Mouse (Mus musculus): ENCODE measurements around the gene Ubqln4.
"Not testable (repeated sequence)": the region's sequence is repeated elsewhere in the genome, so short reads cannot be mapped to it uniquely, and the experiment has no call there.

Gene Ubqln4

DNA sequence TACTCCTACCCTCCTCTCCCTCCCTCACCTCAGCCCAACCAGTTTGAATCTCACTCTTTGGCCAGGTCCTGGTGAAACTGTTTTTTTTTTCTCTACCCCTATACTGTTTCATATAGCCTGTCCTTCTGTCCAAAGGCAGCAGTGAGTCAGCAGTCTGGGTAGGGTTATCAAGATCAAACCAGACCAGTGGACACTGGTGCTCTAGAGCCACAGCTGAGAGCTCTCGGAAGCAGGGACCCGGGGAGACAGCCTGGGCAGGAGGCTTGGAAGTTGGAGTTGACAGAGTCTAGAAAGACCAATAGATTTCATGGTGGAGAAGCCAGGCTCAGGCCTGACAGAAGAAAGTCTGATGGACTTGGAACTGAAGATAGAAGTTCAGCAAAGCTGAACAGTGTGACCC is 15.1 kb downstream of the Ubqln4 start:
- no peak for DNase-seq

GRCm38 (mm10) chr3:88569093-88569492 is 15.5 kb downstream of the Ubqln4 start:
- DNase-seq = no peak

DNA sequence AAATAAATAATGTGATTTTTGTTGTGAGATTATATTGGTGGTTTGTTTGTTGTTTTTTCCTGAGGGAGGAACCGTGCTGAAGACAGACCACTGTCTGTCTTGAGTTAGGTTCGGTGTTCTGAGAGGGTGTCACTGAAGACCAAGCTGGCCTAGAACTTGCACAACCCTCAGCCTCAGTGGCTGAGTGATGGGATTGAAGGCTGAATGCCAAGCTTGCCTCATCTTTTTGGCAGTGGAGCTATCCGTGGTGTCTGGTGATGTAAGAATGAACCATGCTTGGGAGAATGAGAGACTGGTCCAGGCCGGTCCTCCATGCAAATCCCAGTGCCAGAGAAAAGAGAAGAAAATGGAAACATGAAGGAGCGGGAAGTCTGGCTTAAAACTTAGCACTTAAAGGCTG is 16.1 kb downstream of the Ubqln4 start:
- DNase-seq = no peak

GRCm38 (mm10) chr3:88570341-88570740 is 16.8 kb downstream of the Ubqln4 start:
- no peak for DNase-seq

DNA sequence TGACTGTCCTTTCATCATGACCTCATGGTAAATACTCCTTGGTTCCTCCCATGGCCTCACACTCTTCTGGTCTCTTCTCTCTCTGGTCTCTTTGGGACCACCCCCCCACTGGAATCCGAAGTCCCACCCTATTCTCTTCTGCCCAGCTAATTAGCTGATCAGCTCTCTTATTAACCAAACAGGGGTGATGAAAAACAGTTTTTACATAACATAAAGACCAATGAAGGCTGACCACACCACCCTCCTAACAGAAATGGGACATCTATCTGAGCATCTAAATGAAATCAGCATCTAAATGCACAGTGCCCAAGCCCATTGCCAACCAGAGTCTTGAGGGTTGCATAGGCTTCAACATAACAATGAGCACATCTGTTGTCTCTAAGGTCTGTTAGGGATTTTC is 18.3 kb downstream of the Ubqln4 start:
- DNase-seq = no peak

DNA sequence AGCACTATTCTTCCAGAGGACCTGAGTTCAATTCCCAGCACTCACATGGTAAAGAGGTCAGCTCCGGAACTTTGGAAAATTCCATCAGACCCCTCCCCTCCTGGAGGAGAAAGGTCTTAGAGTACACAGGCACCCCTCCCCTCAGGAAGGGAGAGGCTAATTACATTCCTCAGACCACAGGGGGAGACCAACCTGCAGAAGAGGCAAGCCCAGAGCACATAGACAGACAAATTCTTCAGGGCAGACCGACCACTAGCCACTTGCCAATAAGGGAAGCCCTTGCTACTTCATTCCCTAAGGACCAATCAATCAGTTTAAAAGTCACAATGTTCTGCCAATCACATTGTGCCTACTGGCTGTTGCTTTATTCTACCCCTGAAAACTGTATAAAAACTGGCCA is 19.3 kb downstream of the Ubqln4 start:
- no peak for DNase-seq

DNA sequence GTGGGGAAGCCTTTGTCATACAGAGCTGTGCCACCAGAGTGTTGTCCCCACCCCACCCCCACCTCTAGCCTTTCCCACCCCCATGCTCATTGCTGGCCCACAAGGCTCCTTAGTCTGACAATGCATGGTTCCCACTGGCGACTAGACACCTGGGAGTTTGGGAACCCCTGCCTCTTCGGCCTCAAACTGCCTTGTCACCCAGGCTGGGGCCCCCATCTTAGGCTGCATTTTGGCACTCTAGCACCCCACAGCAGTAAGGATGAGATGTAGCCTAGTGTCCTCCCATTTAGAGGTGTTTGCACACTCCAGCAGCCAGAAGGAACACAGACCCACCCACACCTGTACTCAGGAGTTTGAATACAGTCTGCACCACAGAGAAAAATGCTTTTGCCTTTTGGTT is 20.3 kb downstream of the Ubqln4 start:
- no peak for DNase-seq

DNA sequence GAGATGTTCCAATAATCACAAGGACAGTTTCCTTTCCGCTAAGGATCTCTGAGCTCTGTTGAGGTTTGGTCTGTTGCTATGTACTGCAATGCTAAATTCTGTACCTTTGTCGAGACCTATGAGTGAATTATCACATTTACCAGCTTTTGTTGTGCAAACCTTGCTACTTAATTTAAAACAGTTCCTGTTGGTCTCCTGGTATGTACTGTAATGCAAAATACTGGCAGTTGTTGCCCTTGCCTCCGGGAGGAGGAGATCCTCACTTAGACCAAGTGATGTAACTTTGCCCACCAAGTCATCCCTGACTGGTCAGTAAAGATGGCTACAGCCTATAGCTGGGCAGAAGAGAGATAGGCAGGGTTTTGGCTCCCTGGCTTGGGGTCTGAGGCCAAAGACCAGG is 22.0 kb downstream of the Ubqln4 start, which contains the start of gene Ssr2:
Gene Ssr2 (plus strand): TSS at position 337 of the 400 bp plus-strand sequence.
- DNase-seq = no peak

- not testable (repeated sequence) for DNase-seq
Observed at GRCm38 (mm10) chr3:88577846-88578245, 24.3 kb downstream of the Ubqln4 start.

DNA sequence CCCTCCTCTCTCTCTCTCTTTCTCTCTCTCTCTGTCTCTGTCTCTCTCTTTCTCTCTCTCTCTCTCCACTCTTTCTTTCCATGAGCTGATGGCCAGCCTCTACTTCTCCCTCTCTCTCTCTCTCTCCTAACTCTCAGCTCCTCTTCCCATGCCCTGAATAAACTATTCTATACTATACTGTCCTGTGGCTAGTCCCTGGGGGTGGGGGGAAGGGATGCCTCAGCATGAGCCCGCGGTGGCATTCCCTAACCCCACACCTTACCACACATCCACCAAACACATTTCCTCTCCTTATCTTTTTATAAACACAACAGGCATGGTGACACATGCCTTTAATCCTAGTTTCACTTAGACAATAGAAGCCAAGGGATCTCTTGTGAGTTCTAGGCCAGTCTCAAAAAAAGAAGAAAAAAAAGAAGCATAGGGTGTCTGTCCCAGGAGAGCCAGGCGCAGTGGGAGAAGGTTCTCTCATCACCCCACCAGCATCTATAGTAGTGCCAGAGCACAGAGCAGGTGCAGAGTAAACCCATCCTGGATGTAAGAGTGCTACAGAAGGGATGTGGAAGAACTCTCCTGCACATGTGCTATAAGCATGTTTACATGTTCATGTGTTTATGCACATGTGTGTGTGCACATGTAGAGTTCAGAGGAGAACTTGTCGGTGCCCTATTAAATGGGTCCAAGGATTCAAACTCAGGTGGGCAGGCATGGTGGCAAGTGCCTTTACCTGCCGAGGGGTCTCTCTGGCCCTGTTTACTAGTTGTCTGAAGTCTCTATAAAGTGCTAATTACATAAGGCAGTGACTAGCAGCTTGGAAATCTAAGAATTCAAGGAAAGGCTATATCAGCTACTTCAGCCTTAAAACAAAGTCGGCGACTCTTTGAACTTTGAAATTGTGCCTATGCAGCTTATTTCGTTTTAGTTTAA is 25.2 kb downstream of the Ubqln4 start:
- DNase-seq = no peak

GRCm38 (mm10) chr3:88579454-88580117 is 26.0 kb downstream of the Ubqln4 start:
- peak; percentile 82 for DNase-seq

GRCm38 (mm10) chr3:88585769-88586168 is 32.2 kb downstream of the Ubqln4 start:
- no peak for DNase-seq

DNA sequence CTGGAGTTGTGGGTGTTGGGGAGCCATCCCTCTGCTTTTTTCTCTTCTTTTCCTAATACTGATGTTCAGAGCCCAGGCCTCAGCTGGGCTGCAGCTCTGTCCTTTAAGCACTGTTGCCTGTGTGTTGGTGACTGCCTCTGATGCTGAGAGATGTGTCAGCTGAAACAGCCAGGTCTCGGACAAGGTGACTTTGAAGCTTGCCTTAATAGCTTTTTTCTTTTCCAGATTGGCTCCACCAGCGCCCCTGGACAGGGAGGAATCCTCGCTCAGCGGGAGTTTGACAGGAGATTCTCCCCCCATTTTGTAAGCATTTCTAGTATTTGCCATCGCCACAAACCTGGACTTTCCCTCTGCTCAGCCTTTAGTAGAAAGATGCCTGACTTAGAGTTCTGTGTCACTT is 33.1 kb downstream of the Ubqln4 start:
- no peak for DNase-seq

DNA sequence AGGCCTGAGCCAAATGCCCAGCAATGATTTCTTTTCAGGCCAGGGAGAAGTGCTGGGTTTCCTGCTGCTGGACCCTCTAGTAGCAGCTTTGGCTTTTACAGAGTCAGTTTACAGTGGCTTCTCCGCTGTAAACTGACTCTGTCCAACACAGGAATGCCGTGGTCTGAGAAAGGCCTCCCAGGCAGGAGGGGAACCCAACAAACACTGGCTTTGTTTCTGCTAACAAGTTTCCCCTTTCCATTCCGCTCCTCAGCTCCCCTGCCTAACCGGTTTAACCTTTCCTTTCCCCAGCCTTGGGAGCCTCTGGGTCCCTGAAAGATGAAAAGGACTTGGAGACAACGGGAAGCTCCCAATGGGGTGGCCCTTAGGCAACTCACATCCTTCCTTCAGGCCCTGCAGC is 36.7 kb downstream of the Ubqln4 start:
- no peak for DNase-seq

- no peak for DNase-seq
Observed at GRCm38 (mm10) chr3:88591044-88591443, 37.5 kb downstream of the Ubqln4 start.

GRCm38 (mm10) chr3:88591950-88592731 is 38.6 kb downstream of the Ubqln4 start:
- DNase-seq = no peak

- DNase-seq = no peak
Observed at GRCm38 (mm10) chr3:88592942-88593576, 39.5 kb downstream of the Ubqln4 start.

GRCm38 (mm10) chr3:88593893-88594580 is 40.5 kb downstream of the Ubqln4 start:
- no peak for DNase-seq

DNA sequence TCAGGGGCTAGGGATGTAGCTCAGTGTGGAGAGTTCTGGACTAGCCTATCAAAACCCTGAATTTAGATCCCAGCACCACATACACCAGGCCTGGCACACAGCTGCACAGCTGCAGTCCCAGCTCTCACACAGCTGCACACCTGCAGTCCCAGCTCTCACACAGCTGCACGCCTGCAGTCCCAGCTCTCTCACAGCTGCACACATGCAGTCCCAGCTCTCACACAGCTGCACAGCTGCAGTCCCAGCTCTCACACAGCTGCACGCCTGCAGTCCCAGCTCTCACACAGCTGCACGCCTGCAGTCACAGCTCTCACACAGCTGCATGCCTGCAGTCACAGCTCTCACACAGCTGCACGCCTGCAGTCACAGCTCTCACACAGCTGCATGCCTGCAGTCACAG is 43.0 kb downstream of the Ubqln4 start:
- not testable (repeated sequence) for DNase-seq

GRCm38 (mm10) chr3:88602466-88602865 is 48.9 kb downstream of the Ubqln4 start:
- DNase-seq = no peak

DNA sequence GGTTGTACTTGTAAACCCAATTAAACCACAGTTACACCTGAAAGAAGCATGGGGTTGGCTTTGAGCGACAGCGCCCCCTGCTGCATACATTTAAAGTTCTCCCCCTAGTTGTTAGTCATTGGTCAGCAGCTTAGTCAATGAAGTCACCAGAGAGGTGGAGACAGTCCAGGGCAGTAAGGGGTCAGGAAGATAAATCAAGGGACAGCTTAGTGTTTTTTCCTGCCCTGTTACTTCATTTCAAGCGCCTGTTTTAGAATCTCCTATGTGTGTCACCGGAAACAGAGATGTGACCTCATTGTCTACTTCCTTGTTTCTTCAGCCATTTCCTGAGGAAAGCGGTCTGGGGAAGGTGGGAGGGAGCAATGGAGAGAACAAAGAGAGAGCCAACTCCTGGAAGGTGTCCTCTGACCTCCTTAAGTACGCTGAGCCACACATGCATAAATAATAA is 50.2 kb downstream of the Ubqln4 start:
- DNase-seq = peak; percentile 78

GRCm38 (mm10) chr3:88604863-88605262 is 51.3 kb downstream of the Ubqln4 start:
- DNase-seq = no peak

Measured in liver (tissue).